Mouse (Mus musculus): ENCODE measurements around the gene Pkp1. TPM values are rescaled to one million over a fixed set of nuclear protein-coding genes. Genes with fewer than 3 reads are reported as not detected.

Gene Pkp1
- total and polyA plus RNA-seq, 3 experiments = not detected

GRCm38 (mm10) chr1:135943713-135944112, 24.7 kb upstream of the Pkp1 start:
- H3K9me3 ChIP-seq (replicated peaks; ENCODE audit: insufficient read depth, low read length) = no peaks in the 10 kb centered on the region
- no peaks in the 10 kb centered on the region for H3K79me2 ChIP-seq (ENCODE audit: control insufficient read depth, insufficient read depth, low read length, poor library complexity)
- no peak overlapping the region for H3K9ac ChIP-seq (ENCODE audit: control insufficient read depth, low read depth, low read length, poor library complexity, severe bottlenecking)
- DNase-seq (ENCODE audit: low read depth, low spot score) = no peak
- no peak for TF ChIP-seq HCFC1 (IDR thresholded peaks at IDR 0.05; ENCODE audit: low read depth, low read length)
- no peak for TF ChIP-seq ZC3H11A (IDR thresholded peaks at IDR 0.05; ENCODE audit: low read depth, low read length)
- TF ChIP-seq JUND (IDR thresholded peaks at IDR 0.05; ENCODE audit: low read depth, low read length) = no peak
- TF ChIP-seq NELFE (IDR thresholded peaks at IDR 0.05; ENCODE audit: low read depth, low read length) = no peak
- TF ChIP-seq ZKSCAN1 (IDR thresholded peaks at IDR 0.05; ENCODE audit: low read depth, low read length) = no peak
- no peak for TF ChIP-seq MYC (IDR thresholded peaks at IDR 0.05; ENCODE audit: low read depth, low read length)
- no peak for TF ChIP-seq MYB (IDR thresholded peaks at IDR 0.05; ENCODE audit: low read depth, low read length)
- TF ChIP-seq USF1 (IDR thresholded peaks at IDR 0.05; ENCODE audit: low read depth, low read length) = no peak
- no peak for TF ChIP-seq POLR2A (IDR thresholded peaks at IDR 0.05; ENCODE audit: control insufficient read depth in 1 of 2, insufficient read depth in 1 of 2, low read depth in 1 of 2, low read length in 2 of 2, poor library complexity in 1 of 2)
- no peak for TF ChIP-seq TBP (IDR thresholded peaks at IDR 0.05; ENCODE audit: low read depth, low read length)
- H3K4me1 ChIP-seq (ENCODE audit: control insufficient read depth in 1 of 2, insufficient read depth in 2 of 2, low read length in 2 of 2) = peaks cover 0 to 32% of the 10 kb centered on the region in 2 experiments; a peak in 2 of 4 replicates
- no peaks in the 10 kb centered on the region; a peak in 1 of 4 replicates for H3K27me3 ChIP-seq (ENCODE audit: control insufficient read depth in 1 of 2, insufficient read depth in 2 of 2, low read length in 2 of 2)
- no peak overlapping the region for H3K4me3 ChIP-seq (ENCODE audit: control insufficient read depth in 1 of 2, insufficient read depth in 1 of 2, low read depth in 2 of 2, low read length in 2 of 2)
- H3K27ac ChIP-seq (ENCODE audit: control insufficient read depth, low read depth, low read length) = no peak overlapping the region
- H3K36me3 ChIP-seq (ENCODE audit: control insufficient read depth in 1 of 2, insufficient read depth in 2 of 2, low read length in 2 of 2) = peaks cover 0 to 13% of the 10 kb centered on the region in 2 experiments; a peak in 2 of 4 replicates

- peaks cover 0 to 32% of the 10 kb centered on the region in 2 experiments; a peak in 2 of 4 replicates for H3K4me1 ChIP-seq (ENCODE audit: control insufficient read depth in 1 of 2, insufficient read depth in 2 of 2, low read length in 2 of 2)
- peaks cover 0 to 13% of the 10 kb centered on the region in 2 experiments; a peak in 2 of 4 replicates for H3K36me3 ChIP-seq (ENCODE audit: control insufficient read depth in 1 of 2, insufficient read depth in 2 of 2, low read length in 2 of 2)
- H3K9me3 ChIP-seq (replicated peaks; ENCODE audit: insufficient read depth, low read length) = no peaks in the 10 kb centered on the region
- peak; percentile 36 for DNase-seq (ENCODE audit: low read depth, low spot score)
- no peaks in the 10 kb centered on the region; a peak in 1 of 4 replicates for H3K27me3 ChIP-seq (ENCODE audit: control insufficient read depth in 1 of 2, insufficient read depth in 2 of 2, low read length in 2 of 2)
- no peak overlapping the region for H3K9ac ChIP-seq (ENCODE audit: control insufficient read depth, low read depth, low read length, poor library complexity, severe bottlenecking)
- H3K79me2 ChIP-seq (ENCODE audit: control insufficient read depth, insufficient read depth, low read length, poor library complexity) = no peaks in the 10 kb centered on the region
- TF ChIP-seq TAL1 (IDR thresholded peaks at IDR 0.05; ENCODE audit: low read length) = no peak
- TF ChIP-seq EP300 (IDR thresholded peaks at IDR 0.05; ENCODE audit: low read depth in 1 of 2, low read length in 2 of 2) = no peak
- TF ChIP-seq ELF1 (IDR thresholded peaks at IDR 0.05; ENCODE audit: low read depth, low read length) = no peak
- no peak for TF ChIP-seq USF1 (IDR thresholded peaks at IDR 0.05; ENCODE audit: low read depth, low read length)
- TF ChIP-seq CTCF (IDR thresholded peaks at IDR 0.05 in 2 of 3, conservative IDR thresholded peaks at IDR 0.05 in 1 of 3; ENCODE audit: control insufficient read depth in 1 of 3, insufficient read depth in 1 of 3, low read depth in 2 of 3, low read length in 3 of 3, poor library complexity in 1 of 3, severe bottlenecking in 1 of 3) = no peak
- no peak for TF ChIP-seq MXI1 (IDR thresholded peaks at IDR 0.05; ENCODE audit: low read depth, low read length)
- no peak overlapping the region for H3K27ac ChIP-seq (ENCODE audit: control insufficient read depth, low read depth, low read length)
- no peak overlapping the region for H3K4me3 ChIP-seq (ENCODE audit: control insufficient read depth in 1 of 2, insufficient read depth in 1 of 2, low read depth in 2 of 2, low read length in 2 of 2)
These were observed 23.1 kb upstream of the Pkp1 start for GRCm38 (mm10) chr1:135942116-135942515.
